Mouse (Mus musculus) gastrocnemius, adult 8-10 months (tissue): ENCODE results near the gene Psap. TPM values are rescaled to one million over a fixed set of nuclear protein-coding genes. Genes with fewer than 3 reads are reported as not detected.
A peak's percentile ranks its signal among the peaks of the same experiment; 100 is the strongest.

Source experiments
- DNase-seq, 2 experiments: peaks; one replicate each; pipeline ENCODE4 v3.0.0; 2022; ENCODE audit warnings: low spot score in 2 of 2
- total RNA-seq, 4 experiments: library from RNA; stranded (reverse); gene quantifications; 2 replicates each; pipeline ENCODE4 v1.2.4; 2022

Gene Psap
- total RNA-seq, 4 experiments from 2014 or later = 813 to 866 (median 853) TPM

- DNase-seq = no peak
These were observed 14.1 kb upstream of the Psap start for GRCm38 (mm10) chr10:60263351-60263750.

GRCm38 (mm10) chr10:60265252-60265651, 12.2 kb upstream of the Psap start:
- DNase-seq = peak in 1 of 2 experiments; percentile 44

GRCm38 (mm10) chr10:60266842-60267401, 10.5 kb upstream of the Psap start:
- peak; percentile 40 to 51 for DNase-seq

GRCm38 (mm10) chr10:60268738-60269137, 8.7 kb upstream of the Psap start:
- DNase-seq = no peak

GRCm38 (mm10) chr10:60269141-60270064, 8.0 kb upstream of the Psap start:
- DNase-seq = peak; percentile 34 to 53

GRCm38 (mm10) chr10:60271015-60271414, 6.4 kb upstream of the Psap start:
- DNase-seq = no peak

GRCm38 (mm10) chr10:60272241-60272640, 5.2 kb upstream of the Psap start:
- no peak for DNase-seq

- DNase-seq = no peak
These were observed 4.0 kb upstream of the Psap start for GRCm38 (mm10) chr10:60273382-60273781.

GRCm38 (mm10) chr10:60278006-60278399, 576 bp downstream of the Psap start:
- no peak for DNase-seq

GRCm38 (mm10) chr10:60278786-60279185, 1.4 kb downstream of the Psap start:
- DNase-seq = no peak

- no peak for DNase-seq
These were observed 2.0 kb downstream of the Psap start for GRCm38 (mm10) chr10:60279290-60279940.

GRCm38 (mm10) chr10:60279941-60280301, 2.5 kb downstream of the Psap start:
- DNase-seq = peak; percentile 57 to 67

GRCm38 (mm10) chr10:60280353-60280752, 2.9 kb downstream of the Psap start:
- DNase-seq = no peak

GRCm38 (mm10) chr10:60281571-60282050, 4.2 kb downstream of the Psap start:
- no peak for DNase-seq

GRCm38 (mm10) chr10:60282116-60283014, 4.9 kb downstream of the Psap start:
- no peak for DNase-seq

- no peak for DNase-seq
These were observed 6.8 kb downstream of the Psap start for GRCm38 (mm10) chr10:60284248-60284647.

- DNase-seq = no peak
These were observed 7.3 kb downstream of the Psap start for GRCm38 (mm10) chr10:60284676-60285111.

- DNase-seq = no peak
These were observed 7.8 kb downstream of the Psap start for GRCm38 (mm10) chr10:60285183-60285582.

- DNase-seq = peak in 1 of 2 experiments; percentile 45
These were observed 8.4 kb downstream of the Psap start for GRCm38 (mm10) chr10:60285676-60286372.

GRCm38 (mm10) chr10:60286546-60286945, 9.1 kb downstream of the Psap start:
- DNase-seq = no peak
